Mouse (Mus musculus) bone marrow, adult 2 months (tissue): Measurements from ENCODE around the gene Hspb9. TPM values are rescaled to one million over a fixed set of nuclear protein-coding genes. Genes with fewer than 3 reads are reported as not detected.
A peak's percentile ranks its signal among the peaks of the same experiment; 100 is the strongest.

Experiments
- H3K27ac ChIP-seq: fragments of 200-500 bp; 2 replicates; pipeline ENCODE4 v1.5.1; 2012; ENCODE audit warnings: low read depth, mild to moderate bottlenecking, control low read depth, inconsistent platforms, low read length; ENCODE audit not compliant: control insufficient read depth, poor library complexity, insufficient read depth
- H3K4me1 ChIP-seq: fragments of 200-500 bp; 2 replicates; pipeline ENCODE4 v1.6.1; 2011; ENCODE audit warnings: low read length; ENCODE audit not compliant: control insufficient read depth, insufficient read depth
- H3K4me3 ChIP-seq: fragments of 200-500 bp; replicated peaks from 2 replicates; pipeline ENCODE3; 2011; ENCODE audit warnings: mild to moderate bottlenecking, low read depth, low read length, control low read depth; ENCODE audit not compliant: control insufficient read depth
- CTCF ChIP-seq: fragments of 200-500 bp; IDR thresholded peaks from 2 replicates; pipeline ENCODE4 v1.5.1; 2011; ENCODE audit warnings: low read length, control low read depth; ENCODE audit not compliant: control insufficient read depth, insufficient read depth
- POLR2A ChIP-seq: fragments of 200-500 bp; IDR thresholded peaks from 2 replicates; pipeline ENCODE4 v1.6.1; 2011; ENCODE audit warnings: low read depth, mild to moderate bottlenecking, control low read depth, low read length, borderline replicate concordance; ENCODE audit not compliant: control insufficient read depth
- WGBS: fragments of 180-500 bp; shearing (Covaris S2); methylation state at CpG from one replicate; pipeline ENCODE4 v1.1.7; 2018; 5-methylcytosine and 5-hydroxymethylcytosine counted together
- polyA plus RNA-seq: library from polyadenylated mRNA; stranded (reverse); fragments of >200 nt; gene quantifications from 2 replicates; pipeline ENCODE4 v1.2.4, GENCODE M21; 2011; ENCODE audit warnings: low replicate concordance; ENCODE audit not compliant: missing spikeins, insufficient read depth, insufficient read length

The Hspb9 gene
- polyA plus RNA-seq, 1 experiment: not detected

GRCm38 (mm10) chr11:100719312-100719711 lies 5.7 kb downstream of the Hspb9 start:
- 61% methylated on average over 3 of the region's 3 CpGs for WGBS
- TF ChIP-seq POLR2A: no peak
- TF ChIP-seq CTCF: no peak
- Histone ChIP-seq H3K4me3 (no peak overlapping the region), H3K4me1 (peaks cover 12% of the 10 kb centered on the region), H3K27ac (no peak overlapping the region)

- WGBS: 83% methylated on average over 11 of the region's 11 CpGs
- TF ChIP-seq CTCF (no peak), POLR2A (no peak)
- Histone ChIP-seq H3K4me3 (no peak overlapping the region), H3K4me1 (peaks cover 14% of the 10 kb centered on the region), H3K27ac (no peak overlapping the region)
These were observed 6.2 kb downstream of the Hspb9 start for GRCm38 (mm10) chr11:100719893-100720292.

GRCm38 (mm10) chr11:100720345-100720744 lies 6.7 kb downstream of the Hspb9 start:
- TF ChIP-seq POLR2A: no peak
- no peak for TF ChIP-seq CTCF
- 32% methylated on average over 5 of the region's 5 CpGs for WGBS
- Histone ChIP-seq H3K4me1 (peaks cover 18% of the 10 kb centered on the region), H3K27ac (peak overlapping the region; percentile 27; the same call in 1 of the 2 replicates), H3K4me3 (no peak overlapping the region)

DNA sequence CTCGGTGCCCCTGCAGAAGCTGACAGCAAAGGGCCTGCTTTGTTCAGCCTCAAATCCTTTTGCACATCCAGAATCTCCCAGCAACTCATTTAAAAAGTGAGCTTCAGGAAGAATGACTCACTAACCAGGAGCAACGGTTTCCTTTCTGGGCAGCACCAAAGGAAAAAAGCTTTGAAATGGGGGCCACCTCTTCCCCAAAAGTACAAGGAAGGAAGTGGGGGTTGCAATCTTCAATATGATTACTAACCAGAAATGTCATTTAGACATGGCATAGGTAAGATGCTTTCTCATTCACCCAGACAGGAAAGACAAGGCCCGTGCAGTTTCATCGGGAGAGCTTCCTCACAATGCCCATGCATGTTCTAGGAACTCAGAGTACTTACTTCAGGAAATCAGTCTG lies 7.6 kb downstream of the Hspb9 start:
- TF ChIP-seq CTCF (no peak), POLR2A (no peak)
- WGBS: 5% methylated on average over 4 of the region's 4 CpGs
- Histone ChIP-seq H3K4me1 (peaks cover 18% of the 10 kb centered on the region), H3K4me3 (no peak overlapping the region), H3K27ac (peak overlapping the region; percentile 27)

GRCm38 (mm10) chr11:100721776-100722492 lies 8.3 kb downstream of the Hspb9 start:
- TF ChIP-seq POLR2A: no peak
- no peak for TF ChIP-seq CTCF
- Histone ChIP-seq H3K4me1 (peaks cover 18% of the 10 kb centered on the region), H3K4me3 (no peak overlapping the region), H3K27ac (peak overlapping the region; percentile 46)
- 9% methylated on average over 8 of the region's 8 CpGs for WGBS

GRCm38 (mm10) chr11:100722493-100723028 lies 8.9 kb downstream of the Hspb9 start:
- WGBS: 32% methylated on average over 2 of the region's 2 CpGs
- Histone ChIP-seq H3K4me3 (no peak overlapping the region), H3K4me1 (peaks cover 18% of the 10 kb centered on the region), H3K27ac (peak overlapping the region; percentile 46)
- TF ChIP-seq CTCF (no peak), POLR2A (no peak)

DNA sequence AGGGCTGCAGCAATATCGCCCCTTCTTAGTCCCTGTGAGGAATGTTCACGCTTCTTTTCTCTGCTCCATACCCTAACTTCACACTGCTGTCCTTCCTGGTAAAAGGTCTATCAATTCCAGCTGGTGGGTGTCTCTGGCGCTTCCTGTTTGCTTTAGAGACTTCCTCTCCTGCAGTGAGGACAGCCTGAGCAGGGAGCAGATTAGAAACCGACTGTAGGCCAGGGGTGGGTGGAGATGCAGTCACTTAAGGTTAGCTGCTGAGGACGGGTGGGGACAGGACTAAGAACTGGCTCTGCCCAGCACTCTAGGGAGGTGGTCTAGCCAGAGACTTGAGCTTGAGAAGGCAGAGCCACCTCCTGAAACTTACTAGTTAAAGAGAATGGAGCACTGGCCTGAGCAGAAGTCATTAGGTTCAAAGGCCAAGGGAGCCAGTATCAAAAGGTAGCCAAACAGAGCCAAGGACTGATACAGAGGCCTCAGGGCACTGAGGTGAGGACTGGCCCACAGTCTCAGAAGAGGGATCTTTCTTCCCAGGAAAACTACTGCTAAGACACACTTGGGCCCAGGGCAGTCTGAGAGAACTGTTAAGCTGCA lies 11.4 kb downstream of the Hspb9 start:
- Histone ChIP-seq H3K27ac (peak overlapping the region; percentile 4), H3K4me1 (peaks cover 18% of the 10 kb centered on the region), H3K4me3 (no peak overlapping the region)
- no peak for TF ChIP-seq CTCF
- TF ChIP-seq POLR2A: no peak
- 21% methylated on average over 5 of the region's 5 CpGs for WGBS

GRCm38 (mm10) chr11:100727201-100727600 lies 13.6 kb downstream of the Hspb9 start:
- H3K4me1 ChIP-seq: peaks cover 18% of the 10 kb centered on the region
- no peak overlapping the region for H3K4me3 ChIP-seq
- WGBS: 94% methylated on average over 3 of the region's 3 CpGs
- H3K27ac ChIP-seq: no peak overlapping the region
- TF ChIP-seq CTCF (no peak), POLR2A (no peak)

GRCm38 (mm10) chr11:100728601-100729000 lies 15.0 kb downstream of the Hspb9 start:
- WGBS: 83% methylated on average over 6 of the region's 6 CpGs
- H3K4me1 ChIP-seq: peaks cover 14% of the 10 kb centered on the region

More at GRCm38 (mm10) chr11:100728601-100729000, 15.0 kb downstream of the Hspb9 start:
- no peak overlapping the region for H3K4me3 ChIP-seq
- no peak overlapping the region for H3K27ac ChIP-seq
- no peak for TF ChIP-seq POLR2A
- TF ChIP-seq CTCF: no peak
